Mouse (Mus musculus) heart, embryonic 13.5 days (tissue): ENCODE data around the gene Pygl. TPM values are rescaled to one million over a fixed set of nuclear protein-coding genes. Genes with fewer than 3 reads are reported as not detected.

Experiments used
- ATAC-seq: fragments of 200-750 bp; cut with Nextera tagmentation; 2 replicates; pipeline ENCODE4 v1.8.0; 2017; ENCODE audit warnings: moderate TSS enrichment; ENCODE audit not compliant: insufficient number of reproducible peaks, low FRiP score, low TSS enrichment; ENCODE audit errors: extremely low read depth
- H3K27ac ChIP-seq: fragments of 300-500 bp; sonication (generic); replicated peaks from 2 replicates; pipeline ENCODE4 v1.5.1; 2015; ENCODE audit warnings: moderate library complexity, mild to moderate bottlenecking, inconsistent platforms
- H3K27me3 ChIP-seq: fragments of 300-500 bp; sonication (generic); replicated peaks from 2 replicates; pipeline ENCODE4 v1.6.1; 2015; ENCODE audit warnings: mild to moderate bottlenecking, inconsistent platforms
- H3K36me3 ChIP-seq: fragments of 300-500 bp; sonication (generic); 2 replicates; pipeline ENCODE4 v1.6.1; 2015; ENCODE audit warnings: mild to moderate bottlenecking, inconsistent platforms
- H3K4me1 ChIP-seq: fragments of 300-500 bp; sonication (generic); 2 replicates; pipeline ENCODE4 v1.6.1; 2015; ENCODE audit warnings: inconsistent platforms
- H3K4me2 ChIP-seq: fragments of 300-500 bp; sonication (generic); 2 replicates; pipeline ENCODE4 v1.6.1; 2015; ENCODE audit warnings: inconsistent platforms, mild to moderate bottlenecking, moderate library complexity
- H3K4me3 ChIP-seq: fragments of 300-500 bp; sonication (generic); 2 replicates; pipeline ENCODE4 v1.5.1; 2015; ENCODE audit warnings: moderate library complexity, mild to moderate bottlenecking, inconsistent platforms
- H3K9ac ChIP-seq: fragments of 300-500 bp; sonication (generic); 2 replicates; pipeline ENCODE4 v1.6.1; 2015; ENCODE audit warnings: inconsistent platforms, mild to moderate bottlenecking, moderate library complexity
- H3K9me3 ChIP-seq: fragments of 300-500 bp; sonication (generic); 2 replicates; pipeline ENCODE4 v1.6.1; 2016; ENCODE audit warnings: inconsistent platforms
- WGBS: fragments of 180-500 bp; shearing (Covaris S2); methylation state at CpG from one replicate; pipeline ENCODE4 v1.1.7; 2015; ENCODE audit warnings: mixed read lengths; 5-methylcytosine and 5-hydroxymethylcytosine counted together
- polyA plus RNA-seq: library from polyadenylated mRNA; unstranded; fragments of >200 nt; fragmentation: Nextera tagmentation; extraction: Ambion mirVana; gene quantifications from 2 replicates; pipeline ENCODE4 v1.2.1, GENCODE M21; 2015

The Pygl gene
- polyA plus RNA-seq, 1 experiment from 2014 or later: 27.7 TPM

DNA sequence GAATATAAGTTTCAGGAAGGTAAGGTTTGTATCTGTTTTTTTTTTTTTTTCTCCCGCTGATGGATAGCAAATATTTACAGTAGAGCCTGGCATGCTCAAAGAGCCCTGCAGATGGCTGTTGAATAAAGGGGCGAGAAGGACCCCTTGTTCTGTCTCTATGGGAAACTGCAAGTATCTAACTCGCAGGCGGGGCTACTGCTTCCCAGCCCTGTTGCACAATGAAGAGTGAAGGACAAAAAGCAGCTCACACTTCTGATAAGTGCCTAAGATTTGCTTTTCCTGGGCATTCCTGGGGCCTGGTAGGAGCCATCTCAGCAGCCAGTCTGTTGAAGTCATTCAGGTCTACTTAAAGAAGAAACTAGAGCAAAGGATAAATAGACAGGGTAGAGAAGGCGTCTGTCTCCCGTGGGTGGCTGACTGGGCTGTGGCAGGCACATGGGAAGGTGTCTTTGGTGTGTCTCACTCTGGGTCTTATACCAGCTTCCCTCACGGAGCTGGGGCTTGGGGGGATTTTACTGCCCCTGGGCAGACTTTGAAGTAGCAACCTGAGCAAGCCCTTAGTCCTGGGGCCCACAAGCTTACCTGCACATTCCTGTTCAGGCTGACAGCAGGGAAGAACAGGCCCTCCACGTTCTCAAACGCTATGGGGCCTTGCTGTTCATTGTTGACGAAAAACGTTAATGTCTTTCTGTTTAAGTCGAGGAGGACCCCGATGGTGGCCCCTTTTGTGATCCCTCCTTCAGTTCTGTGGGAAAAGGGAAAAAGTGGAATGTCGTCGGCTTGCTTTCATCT lies 16.6 kb upstream of the Pygl start:
- Histone ChIP-seq H3K9ac (no peak overlapping the region), H3K4me3 (no peak overlapping the region), H3K9me3 (no peaks in the 10 kb centered on the region), H3K4me2 (no peak overlapping the region), H3K4me1 (peaks cover 33% of the 10 kb centered on the region), H3K36me3 (no peaks in the 10 kb centered on the region), H3K27ac (peak overlapping the region; percentile 37), H3K27me3 (no peaks in the 10 kb centered on the region)
- WGBS: 53% methylated on average over 15 of the region's 15 CpGs
- no peak for ATAC-seq

DNA sequence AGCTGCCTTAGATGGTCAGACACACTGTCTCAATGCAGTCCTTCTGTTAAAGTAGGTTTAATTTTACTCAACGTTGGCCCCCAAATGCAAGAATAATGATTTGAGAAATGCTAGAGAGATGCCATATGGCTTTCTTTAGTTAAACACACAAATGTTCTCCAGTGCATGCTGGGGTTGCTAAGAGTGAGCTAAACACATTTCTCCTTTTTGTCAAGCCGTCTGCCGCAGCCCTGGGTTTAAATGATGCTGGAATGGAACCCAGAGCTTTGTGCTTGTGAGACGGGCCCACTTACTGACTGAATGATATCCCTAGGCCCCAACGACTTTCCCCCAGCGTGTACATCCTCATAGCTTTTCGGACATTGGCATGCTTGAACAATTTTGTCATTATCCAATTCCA lies 11.3 kb upstream of the Pygl start:
- Histone ChIP-seq H3K9me3 (no peaks in the 10 kb centered on the region), H3K9ac (no peak overlapping the region), H3K36me3 (no peaks in the 10 kb centered on the region), H3K4me3 (no peak overlapping the region), H3K27ac (no peak overlapping the region), H3K4me1 (peaks cover 15% of the 10 kb centered on the region), H3K27me3 (no peaks in the 10 kb centered on the region), H3K4me2 (no peak overlapping the region)
- ATAC-seq: no peak
- 73% methylated on average over 7 of the region's 7 CpGs for WGBS

DNA sequence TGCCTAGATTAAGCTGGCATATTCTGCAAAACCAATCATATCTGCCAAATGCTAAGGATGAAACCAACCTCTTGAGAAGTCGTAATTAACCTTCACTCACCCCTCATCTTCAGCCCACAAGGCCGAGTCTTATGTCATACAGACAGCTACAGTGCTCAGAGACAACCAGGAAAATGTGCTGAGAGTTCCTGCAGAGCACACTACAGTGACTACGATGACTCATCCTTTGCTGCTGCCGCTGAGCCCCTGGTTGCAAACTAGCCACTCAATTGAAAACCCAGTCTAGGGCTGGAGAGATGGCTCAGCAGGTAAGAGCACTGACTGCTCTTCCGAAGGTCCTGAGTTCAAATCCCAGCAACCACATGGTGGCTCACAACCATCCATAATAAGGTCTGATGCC lies 8.5 kb upstream of the Pygl start:
- Histone ChIP-seq H3K36me3 (no peaks in the 10 kb centered on the region), H3K27ac (no peak overlapping the region), H3K27me3 (no peaks in the 10 kb centered on the region), H3K4me3 (no peak overlapping the region), H3K4me2 (no peak overlapping the region), H3K9me3 (no peaks in the 10 kb centered on the region), H3K9ac (no peak overlapping the region), H3K4me1 (peaks cover 10% of the 10 kb centered on the region; the same call in 1 of the 2 replicates)
- 59% methylated on average over 5 of the region's 5 CpGs for WGBS
- ATAC-seq: no peak

DNA sequence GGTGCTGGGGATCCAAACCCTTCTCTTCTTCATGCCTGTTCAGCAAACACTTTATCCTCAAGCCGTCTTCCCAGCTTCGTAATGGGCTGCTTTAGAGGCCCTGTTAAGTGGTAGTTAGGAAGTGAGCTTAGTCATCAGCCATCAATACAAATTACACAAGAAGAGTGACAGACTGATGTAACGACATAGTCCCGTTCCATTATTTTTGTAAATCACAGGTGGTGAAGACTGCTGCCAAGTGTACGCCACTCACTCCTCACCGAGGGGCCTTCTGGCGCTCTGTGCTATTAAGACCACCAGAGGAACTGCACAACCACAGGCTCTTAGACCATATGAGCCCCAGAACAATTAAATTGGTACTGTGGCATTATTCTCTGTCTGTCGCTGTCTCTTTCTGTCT lies 7.3 kb upstream of the Pygl start:
- WGBS: 71% methylated on average over 8 of the region's 8 CpGs
- Histone ChIP-seq H3K9ac (no peak overlapping the region), H3K27me3 (no peaks in the 10 kb centered on the region), H3K4me1 (peaks cover 11% of the 10 kb centered on the region; the same call in 1 of the 2 replicates), H3K27ac (no peak overlapping the region), H3K4me3 (no peak overlapping the region), H3K4me2 (no peak overlapping the region), H3K9me3 (no peaks in the 10 kb centered on the region), H3K36me3 (no peaks in the 10 kb centered on the region)
- no peak for ATAC-seq

DNA sequence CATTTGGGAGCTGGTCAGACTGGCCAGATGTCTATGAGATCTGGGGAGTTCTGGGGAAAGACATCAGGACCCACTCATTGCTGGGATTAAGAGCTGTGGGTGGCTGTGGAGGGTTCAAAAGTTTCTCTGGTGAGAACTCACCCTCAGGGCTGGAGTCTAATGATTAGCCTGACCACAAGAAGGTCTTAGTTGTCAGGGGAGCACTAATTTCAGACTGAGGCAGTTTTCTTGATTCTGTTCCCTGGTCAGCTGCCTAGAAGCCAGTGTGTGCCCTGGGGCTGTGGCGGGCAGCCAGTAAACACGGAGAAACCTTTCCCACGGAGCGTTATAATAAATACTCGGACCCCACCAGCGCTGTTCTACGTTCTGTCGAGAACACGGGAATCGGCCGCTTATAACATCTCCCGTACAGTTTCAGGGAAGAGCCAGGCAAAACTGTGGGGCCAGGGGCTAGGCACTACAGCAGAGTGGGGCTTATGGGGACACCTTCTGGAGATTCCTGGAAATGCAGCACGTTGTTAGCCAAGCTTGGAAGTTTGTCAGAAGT lies 3.7 kb upstream of the Pygl start:
- 11% methylated on average over 13 of the region's 13 CpGs for WGBS
- ATAC-seq: no peak
- Histone ChIP-seq H3K27ac (no peak overlapping the region), H3K27me3 (no peaks in the 10 kb centered on the region), H3K9me3 (no peaks in the 10 kb centered on the region), H3K36me3 (no peaks in the 10 kb centered on the region), H3K4me1 (peaks cover 22% of the 10 kb centered on the region), H3K9ac (peak overlapping the region; percentile 70), H3K4me3 (peak overlapping the region; percentile 46), H3K4me2 (peak overlapping the region; percentile 73)

DNA sequence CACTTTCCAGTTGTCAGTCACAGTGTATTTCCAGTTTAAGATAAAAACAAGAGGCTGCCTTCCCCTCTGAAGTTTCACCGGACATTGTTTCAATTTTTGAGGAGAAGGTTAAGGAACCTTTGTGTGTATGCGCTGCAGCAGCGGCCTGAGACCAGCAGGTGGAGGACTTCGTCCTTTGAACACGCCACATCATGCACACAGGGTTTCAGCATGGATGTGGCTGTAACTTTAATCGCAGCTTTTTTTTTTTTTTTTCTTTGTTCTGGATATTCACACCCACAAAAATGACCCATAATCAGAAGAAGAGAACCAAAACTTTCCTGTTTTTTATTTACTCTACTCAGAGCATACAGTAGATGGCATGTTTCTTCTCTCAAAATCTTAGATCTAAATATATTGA lies 3.1 kb upstream of the Pygl start:
- H3K27ac ChIP-seq: no peak overlapping the region
- H3K36me3 ChIP-seq: no peaks in the 10 kb centered on the region
- no peaks in the 10 kb centered on the region for H3K9me3 ChIP-seq
- 20% methylated on average over 6 of the region's 6 CpGs for WGBS
- H3K4me3 ChIP-seq: no peak overlapping the region
- H3K9ac ChIP-seq: no peak overlapping the region
- peaks cover 22% of the 10 kb centered on the region for H3K4me1 ChIP-seq
- no peaks in the 10 kb centered on the region for H3K27me3 ChIP-seq
- no peak overlapping the region for H3K4me2 ChIP-seq
- peak; percentile 51 for ATAC-seq

DNA sequence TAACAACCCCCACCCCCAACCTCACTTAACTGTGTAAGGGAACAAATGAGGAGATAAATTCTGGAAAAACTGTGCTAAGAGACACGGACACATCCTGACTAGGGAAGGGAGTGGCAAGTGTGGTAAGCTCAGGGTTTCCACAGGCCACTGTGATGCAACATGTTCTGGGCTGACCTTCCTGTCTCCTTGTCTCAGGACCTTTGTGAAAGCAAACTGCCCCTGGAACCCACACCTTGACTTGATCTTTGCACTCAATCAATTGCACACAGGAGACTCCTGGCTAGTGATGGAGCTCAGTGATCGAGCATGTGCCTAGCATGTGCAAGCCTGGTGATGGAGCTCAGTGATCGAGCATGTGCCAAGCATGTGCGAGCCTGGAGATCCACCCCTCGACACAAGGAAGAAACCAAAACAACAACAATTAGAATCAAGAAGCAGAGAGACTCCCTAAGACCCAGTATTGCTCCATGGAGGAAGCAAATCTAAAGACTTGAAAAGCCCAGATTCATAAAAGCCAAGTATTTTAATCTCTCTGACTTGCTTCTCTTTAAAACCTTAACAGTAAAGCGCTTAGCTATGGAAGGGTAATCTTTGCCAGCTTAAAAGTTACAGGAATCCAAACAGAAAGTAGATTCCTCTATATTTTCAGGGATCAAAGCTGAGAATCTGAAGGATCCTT lies 2.5 kb upstream of the Pygl start:
- Histone ChIP-seq H3K4me3 (no peak overlapping the region), H3K9ac (no peak overlapping the region), H3K27ac (no peak overlapping the region), H3K9me3 (no peaks in the 10 kb centered on the region), H3K27me3 (no peaks in the 10 kb centered on the region), H3K4me2 (no peak overlapping the region), H3K36me3 (no peaks in the 10 kb centered on the region), H3K4me1 (peaks cover 22% of the 10 kb centered on the region)
- no peak for ATAC-seq
- WGBS: 78% methylated on average over 6 of the region's 6 CpGs

DNA sequence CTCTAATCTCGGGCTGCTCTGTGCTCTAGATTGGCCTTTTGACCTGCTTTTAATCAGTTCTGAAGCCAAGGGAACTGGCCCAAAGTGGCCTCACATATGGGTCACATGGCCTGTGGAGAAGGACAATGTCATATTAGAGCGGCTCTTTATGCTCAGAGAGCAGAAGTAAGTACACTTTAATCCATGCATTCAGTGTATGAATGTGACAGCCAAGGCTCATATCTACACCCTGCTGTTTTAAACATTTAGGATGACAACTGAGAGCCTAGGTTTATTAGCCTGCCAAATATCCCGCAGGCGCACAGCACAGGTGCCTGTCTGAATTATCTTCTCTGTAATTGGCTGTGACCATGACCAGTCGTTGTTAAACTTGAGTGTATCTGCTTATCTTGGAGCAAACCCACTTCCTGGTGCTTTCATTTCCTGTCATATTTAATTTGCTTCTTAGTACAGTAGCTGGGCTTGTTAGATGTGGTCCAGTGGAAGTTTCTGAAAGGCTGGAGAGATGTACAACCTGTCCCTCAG lies 794 bp upstream of the Pygl start:
- Histone ChIP-seq H3K4me3 (no peak overlapping the region), H3K9ac (no peak overlapping the region), H3K4me2 (no peak overlapping the region), H3K9me3 (no peaks in the 10 kb centered on the region), H3K27ac (no peak overlapping the region), H3K4me1 (peaks cover 23% of the 10 kb centered on the region), H3K36me3 (no peaks in the 10 kb centered on the region), H3K27me3 (no peaks in the 10 kb centered on the region)
- no peak for ATAC-seq
- 39% methylated on average over 5 of the region's 5 CpGs for WGBS

DNA sequence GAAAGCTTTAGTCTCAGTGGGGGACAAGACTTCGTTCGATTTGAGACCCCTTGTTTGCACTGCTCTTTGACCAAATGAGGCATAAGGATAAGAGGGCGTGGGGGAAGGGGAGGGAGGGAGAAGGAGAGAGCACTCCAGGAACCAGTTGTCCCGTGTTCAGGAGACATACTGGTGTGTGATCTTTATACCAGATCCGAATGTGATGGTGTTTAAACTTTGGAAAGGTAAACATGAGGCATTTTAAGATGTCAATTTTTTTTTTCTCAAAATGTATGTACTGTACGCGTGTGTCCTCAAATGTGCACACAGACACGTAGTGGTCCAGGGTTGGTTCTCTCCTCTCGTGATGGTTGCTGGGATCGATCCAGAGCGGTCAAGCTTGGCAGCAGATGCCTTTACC lies 3.1 kb downstream of the Pygl start:
- Histone ChIP-seq H3K4me2 (peak overlapping the region; percentile 91), H3K27me3 (no peaks in the 10 kb centered on the region), H3K36me3 (no peaks in the 10 kb centered on the region), H3K9me3 (no peaks in the 10 kb centered on the region), H3K4me3 (peak overlapping the region; percentile 64), H3K27ac (peak overlapping the region; percentile 73), H3K9ac (peak overlapping the region; percentile 88), H3K4me1 (peaks cover 41% of the 10 kb centered on the region)
- ATAC-seq: no peak
- 59% methylated on average over 11 of the region's 11 CpGs for WGBS

DNA sequence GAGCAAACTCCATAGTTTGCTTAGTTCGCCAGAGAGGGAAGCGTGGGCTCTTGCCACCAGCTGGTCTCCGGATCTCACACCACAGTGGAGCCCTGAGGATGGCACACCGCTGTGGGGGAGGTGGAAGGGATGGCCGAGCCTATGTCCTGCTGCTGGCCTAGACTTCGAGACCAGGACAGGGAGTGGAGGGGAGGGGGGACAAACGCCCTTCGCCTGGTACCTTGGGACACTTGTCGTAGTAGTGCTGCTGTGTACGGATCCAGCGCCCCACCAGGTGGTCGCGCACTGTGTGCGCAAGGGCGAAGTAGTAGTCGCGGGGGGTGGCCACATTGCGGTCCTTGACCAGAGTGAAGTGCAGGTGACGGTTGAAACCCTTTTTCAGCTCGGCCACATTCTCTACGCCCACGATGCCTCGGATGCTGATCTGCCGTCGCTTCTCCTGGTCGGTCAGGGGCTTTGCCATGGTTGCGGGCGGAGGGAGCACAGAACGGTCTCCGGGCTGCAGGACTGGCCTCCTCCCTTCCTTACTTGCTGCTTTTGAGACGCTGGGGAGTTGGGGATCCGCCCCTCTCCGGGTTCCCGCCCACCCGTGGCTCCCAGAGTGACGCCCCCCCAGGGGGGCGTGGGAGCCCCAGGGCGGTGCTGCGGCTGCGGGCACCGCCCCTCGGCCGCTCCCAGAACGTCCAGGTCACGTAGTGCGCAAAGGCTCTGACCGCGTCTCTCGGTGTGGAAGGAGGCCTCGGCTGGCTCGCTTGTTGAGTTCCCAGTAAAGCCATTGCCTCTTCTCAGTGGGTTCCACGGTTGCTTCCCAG lies 4.0 kb downstream of the Pygl start:
- under 1% methylated on average over 50 of the region's 52 CpGs for WGBS
- peak overlapping the region; percentile 73 for H3K27ac ChIP-seq
- H3K36me3 ChIP-seq: no peaks in the 10 kb centered on the region; the same call in 1 of the 2 replicates
- H3K4me2 ChIP-seq: peak overlapping the region; percentile 91
- H3K4me1 ChIP-seq: peaks cover 43% of the 10 kb centered on the region
- no peaks in the 10 kb centered on the region for H3K9me3 ChIP-seq
- no peaks in the 10 kb centered on the region for H3K27me3 ChIP-seq
- H3K9ac ChIP-seq: peak overlapping the region; percentile 88
- ATAC-seq: peak; percentile 83
- H3K4me3 ChIP-seq: peak overlapping the region; percentile 64

DNA sequence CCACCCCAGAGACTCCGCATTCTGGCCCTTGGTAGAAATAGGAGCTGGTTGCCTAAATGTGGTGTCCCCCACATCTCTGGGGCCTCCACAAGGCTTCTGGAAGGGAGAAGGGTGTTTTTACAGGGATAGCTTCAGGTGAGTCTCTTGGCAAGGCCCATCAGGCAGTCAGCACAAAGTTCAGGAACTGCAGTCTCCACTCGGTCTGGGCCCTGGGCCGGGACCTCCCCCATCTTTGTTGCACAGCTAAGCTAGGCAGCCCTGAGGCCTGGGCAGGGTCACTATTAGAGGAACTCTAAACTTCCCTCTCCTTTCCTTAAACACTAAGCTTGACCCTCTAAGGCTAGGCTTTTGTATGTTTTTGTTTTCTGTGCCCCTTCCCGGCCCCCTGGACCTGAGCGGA lies 4.6 kb downstream of the Pygl start:
- Histone ChIP-seq H3K4me1 (peaks cover 37% of the 10 kb centered on the region), H3K9me3 (no peaks in the 10 kb centered on the region), H3K27ac (peak overlapping the region; percentile 73), H3K36me3 (peaks cover 3% of the 10 kb centered on the region; the same call in 1 of the 2 replicates), H3K4me2 (peak overlapping the region; percentile 91), H3K9ac (peak overlapping the region; percentile 88), H3K4me3 (peak overlapping the region; percentile 64), H3K27me3 (no peaks in the 10 kb centered on the region)
- no peak for ATAC-seq
- 27% methylated on average over 5 of the region's 5 CpGs for WGBS
